Mouse (Mus musculus) C2C12 (cell line): ENCODE data around the gene Sipa1l3. TPM values are rescaled to one million over a fixed set of nuclear protein-coding genes. Genes with fewer than 3 reads are reported as not detected.

Experiments used
- H3K27me3 ChIP-seq: one replicate; pipeline ENCODE4 v1.6.1; 2011; ENCODE audit not compliant: control insufficient read depth, insufficient read depth, insufficient read length
- H3K36me3 ChIP-seq: one replicate; pipeline ENCODE4 v1.6.1; 2011; ENCODE audit not compliant: control insufficient read depth, insufficient read depth
- H3K4me3 ChIP-seq: one replicate; pipeline ENCODE4 v1.5.1; 2011; ENCODE audit warnings: mild to moderate bottlenecking, control low read depth; ENCODE audit not compliant: poor library complexity, insufficient read depth, severe bottlenecking
- H3K79me2 ChIP-seq: one replicate; pipeline ENCODE4 v1.6.1; 2011; ENCODE audit not compliant: control insufficient read depth, insufficient read depth
- H3K79me3 ChIP-seq: one replicate; pipeline ENCODE4 v1.6.1; 2011; ENCODE audit warnings: low read depth, control low read depth
- H3ac ChIP-seq: one replicate; pipeline ENCODE3; 2011; ENCODE audit warnings: low read depth; ENCODE audit not compliant: control insufficient read depth, insufficient read length
- CEBPB ChIP-seq: IDR thresholded peaks from one replicate; pipeline ENCODE4 v1.6.1; 2011; ENCODE audit warnings: low read depth, mild to moderate bottlenecking, control low read depth, moderate library complexity
- CTCF ChIP-seq: IDR thresholded peaks from one replicate; pipeline ENCODE4 v1.5.1; 2011; ENCODE audit not compliant: control insufficient read depth, insufficient read depth, insufficient read length
- FOSL1 ChIP-seq: IDR thresholded peaks from one replicate; pipeline ENCODE4 v1.8.0; 2011; ENCODE audit warnings: mild to moderate bottlenecking, low read length; ENCODE audit not compliant: poor library complexity, insufficient read depth, severe bottlenecking
- MAX ChIP-seq: IDR thresholded peaks from one replicate; pipeline ENCODE4 v1.6.1; 2011; ENCODE audit warnings: mild to moderate bottlenecking, control low read depth
- MYOD1 ChIP-seq: IDR thresholded peaks from one replicate; pipeline ENCODE4 v1.6.1; 2011; ENCODE audit warnings: low read depth; ENCODE audit not compliant: control insufficient read depth, insufficient read length
- MYOG ChIP-seq: IDR thresholded peaks from one replicate; pipeline ENCODE4 v1.6.1; 2011; ENCODE audit not compliant: control insufficient read depth, insufficient read length; ENCODE audit errors: extremely low read depth
- USF1 ChIP-seq: IDR thresholded peaks from one replicate; pipeline ENCODE4 v1.6.1; 2011; ENCODE audit warnings: low read depth, mild to moderate bottlenecking, control low read depth, moderate library complexity
- polyA plus RNA-seq: library from polyadenylated mRNA; unstranded; fragments of >200 nt; fragmentation: generic; extraction: Trizol; gene quantifications from one replicate; pipeline ENCODE4 v1.2.1, GENCODE M21; 2012; ENCODE audit warnings: missing spikeins

Sipa1l3 gene
- polyA plus RNA-seq, 1 experiment, result 30.1 TPM

DNA sequence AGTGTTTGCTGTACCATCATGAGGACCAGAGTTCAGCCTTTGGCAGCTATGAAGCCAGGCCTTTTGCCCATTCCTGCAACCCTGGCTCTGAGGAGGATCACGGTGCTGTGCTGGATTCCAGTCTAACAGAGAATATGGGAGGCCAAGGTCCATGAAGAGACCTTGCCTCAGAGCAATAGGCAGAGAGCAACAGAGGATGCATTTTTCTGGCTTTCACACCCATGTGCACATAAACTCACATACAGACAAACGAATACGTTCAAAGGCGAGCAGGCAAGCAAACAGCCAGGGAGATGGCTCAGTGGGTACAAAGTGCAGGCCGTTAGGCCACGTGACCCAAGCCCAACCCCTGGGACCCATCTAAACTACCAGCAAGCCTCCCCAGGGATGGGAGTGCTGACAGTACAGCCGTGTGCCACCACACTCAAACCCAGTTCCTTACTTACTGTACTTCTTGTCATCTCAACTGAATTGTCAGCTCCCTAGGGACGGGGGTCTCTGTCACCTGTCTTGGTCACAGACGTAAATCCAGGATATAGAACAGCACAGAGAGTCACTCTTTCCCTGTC, 180.0 kb downstream of the Sipa1l3 start:
- Histone ChIP-seq H3K36me3 (no peaks in the 10 kb centered on the region), H3K4me3 (no peak overlapping the region), H3K27me3 (no peaks in the 10 kb centered on the region), H3K79me2 (no peaks in the 10 kb centered on the region), H3K79me3 (no peaks in the 10 kb centered on the region), H3ac (no peak overlapping the region)
- TF ChIP-seq USF1 (no peak), MAX (no peak), FOSL1 (no peak), MYOG (no peak), CTCF (no peak), MYOD1 (no peak)

DNA sequence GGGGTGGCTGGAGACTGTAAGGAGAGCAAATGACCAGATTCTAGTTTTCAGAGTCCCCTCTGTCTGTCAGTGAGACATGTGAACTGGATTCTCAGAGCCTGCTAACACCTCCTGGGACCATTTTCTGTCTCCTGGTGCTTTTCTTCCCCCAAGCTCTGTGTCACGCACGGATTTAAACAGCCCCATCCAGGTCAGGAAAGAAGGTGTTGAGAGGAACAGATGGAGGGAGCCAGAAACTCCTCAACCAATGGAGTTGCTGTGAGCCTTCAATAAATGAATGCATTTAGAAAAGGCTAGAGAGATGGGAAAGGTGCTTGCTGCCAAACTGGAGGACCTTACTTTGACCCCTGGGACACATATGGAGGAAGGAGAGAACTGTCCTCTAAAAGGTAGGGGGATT, 180.7 kb downstream of the Sipa1l3 start:
- Histone ChIP-seq H3ac (no peak overlapping the region), H3K27me3 (no peaks in the 10 kb centered on the region), H3K79me2 (no peaks in the 10 kb centered on the region), H3K79me3 (no peaks in the 10 kb centered on the region), H3K36me3 (no peaks in the 10 kb centered on the region), H3K4me3 (no peak overlapping the region)
- TF ChIP-seq USF1 (no peak), FOSL1 (no peak), CEBPB (no peak), MYOG (no peak), CTCF (no peak), MAX (no peak), MYOD1 (no peak)

DNA sequence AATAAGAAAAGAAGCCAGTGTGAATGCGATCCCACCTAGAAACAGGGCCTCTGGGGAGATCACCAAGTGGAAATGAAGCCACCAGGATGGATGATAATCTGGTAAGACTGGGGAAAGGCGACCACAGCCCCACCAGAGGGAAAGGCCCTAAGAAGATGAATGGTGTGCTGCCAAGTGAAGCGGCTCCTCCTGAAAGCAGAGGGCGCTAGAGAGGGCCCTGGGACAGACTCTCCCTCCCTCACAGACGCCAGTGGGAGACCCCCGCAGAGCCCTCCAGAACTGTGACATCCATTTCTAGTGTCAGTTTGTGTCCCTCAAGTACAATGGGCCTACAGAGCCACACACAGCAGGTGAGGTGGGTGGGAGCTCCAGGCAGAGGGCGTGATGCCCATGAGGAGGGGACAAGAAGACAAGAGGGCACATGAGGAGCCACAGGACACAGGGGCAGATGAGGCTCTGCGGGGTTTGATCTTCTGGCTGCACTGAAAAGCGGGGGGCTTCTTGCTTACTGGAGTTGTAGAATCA, 181.6 kb downstream of the Sipa1l3 start:
- Histone ChIP-seq H3ac (no peak overlapping the region), H3K27me3 (no peaks in the 10 kb centered on the region), H3K79me3 (no peaks in the 10 kb centered on the region), H3K79me2 (no peaks in the 10 kb centered on the region), H3K4me3 (no peak overlapping the region), H3K36me3 (no peaks in the 10 kb centered on the region)
- no peak for TF ChIP-seq CEBPB

DNA sequence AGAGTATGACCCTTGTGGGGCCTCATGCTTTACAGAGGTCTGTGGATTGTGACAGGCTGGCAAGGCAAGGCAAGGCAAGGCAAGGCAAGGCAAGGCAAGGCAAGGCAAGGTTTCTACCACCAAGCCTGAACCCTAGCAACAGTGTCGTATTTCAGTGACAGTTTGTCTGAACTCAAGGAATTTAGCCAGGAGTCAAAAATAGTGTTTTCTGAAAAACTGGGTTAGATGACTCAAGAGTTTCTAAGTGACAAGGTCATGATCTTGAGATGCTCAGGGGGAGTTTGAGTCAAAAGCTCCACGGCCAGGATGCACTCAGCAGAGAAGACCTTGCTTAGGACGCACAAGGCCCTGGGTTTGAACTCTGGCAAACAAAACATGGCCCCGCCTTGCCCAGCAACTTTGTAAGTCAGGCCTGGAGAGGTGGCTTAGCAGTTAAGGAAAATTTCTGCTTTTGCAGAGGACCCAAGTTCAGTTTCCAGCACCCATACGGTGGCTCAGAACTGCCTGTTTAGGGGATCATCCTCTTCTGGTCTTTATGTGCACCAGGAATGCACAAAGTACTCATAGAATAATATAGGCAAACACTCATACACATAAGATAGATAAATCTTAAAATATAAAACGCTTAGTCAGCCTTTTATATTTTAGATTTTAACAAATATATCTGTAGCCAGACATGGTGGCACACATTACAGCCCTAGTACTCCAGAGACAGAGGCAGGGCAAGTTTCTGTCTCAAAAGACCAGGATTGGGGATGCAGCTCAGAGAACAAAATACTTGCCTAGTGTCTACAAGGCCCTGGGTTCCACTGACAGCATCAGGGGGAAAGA, 182.4 kb downstream of the Sipa1l3 start:
- no peak for TF ChIP-seq USF1
- no peak for TF ChIP-seq CEBPB
- no peak for TF ChIP-seq FOSL1
- TF ChIP-seq MYOD1, result no peak
- no peak for TF ChIP-seq MAX
- TF ChIP-seq MYOG, result no peak
- Histone ChIP-seq H3K27me3 (no peaks in the 10 kb centered on the region), H3K79me2 (no peaks in the 10 kb centered on the region), H3K79me3 (no peaks in the 10 kb centered on the region), H3K4me3 (no peak overlapping the region), H3ac (no peak overlapping the region), H3K36me3 (no peaks in the 10 kb centered on the region)

DNA sequence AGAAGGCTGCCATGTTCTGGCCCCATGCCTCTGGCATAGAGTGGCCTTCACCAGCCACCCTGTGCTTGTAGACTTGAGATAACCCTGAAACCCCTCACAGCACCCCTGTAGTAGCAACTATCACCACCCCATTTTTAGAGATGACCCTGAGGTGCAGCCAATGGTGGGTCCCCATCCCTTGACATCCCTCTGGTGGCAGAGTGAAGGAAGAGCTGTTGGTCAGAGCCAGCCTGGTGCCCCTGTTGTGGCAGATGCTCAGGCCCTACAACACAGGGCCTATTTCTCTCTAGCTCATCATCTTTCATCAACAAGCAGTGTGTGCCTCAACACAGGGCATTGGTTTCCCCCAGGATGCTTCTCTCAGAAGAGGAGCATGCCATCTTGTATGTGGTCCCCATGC, 183.2 kb downstream of the Sipa1l3 start:
- Histone ChIP-seq H3K79me3 (no peaks in the 10 kb centered on the region), H3K36me3 (peaks cover 4% of the 10 kb centered on the region), H3K79me2 (no peaks in the 10 kb centered on the region), H3K27me3 (no peaks in the 10 kb centered on the region), H3K4me3 (no peak overlapping the region), H3ac (no peak overlapping the region)
- TF ChIP-seq FOSL1 (no peak), CEBPB (no peak), MYOD1 (no peak)

DNA sequence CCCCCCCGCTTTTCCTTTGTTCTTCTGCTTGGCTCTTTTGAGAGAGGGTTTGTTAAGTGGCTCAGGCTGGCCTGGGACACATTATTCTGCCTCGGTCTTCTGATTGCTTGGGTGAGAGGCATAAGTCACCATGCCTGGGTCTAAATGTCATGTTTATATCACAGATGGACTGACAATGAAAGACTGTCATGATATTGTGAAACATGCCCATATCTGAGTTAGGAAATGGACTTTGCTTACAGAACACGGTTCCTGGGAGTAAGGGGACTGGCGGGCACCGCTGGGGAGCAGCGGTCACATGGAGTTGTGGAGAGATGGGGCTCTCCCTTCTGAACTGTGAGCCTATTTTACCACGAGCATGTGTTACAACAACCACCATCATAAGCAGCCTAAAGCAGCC, 184.3 kb downstream of the Sipa1l3 start:
- H3K36me3 ChIP-seq, result peaks cover 4% of the 10 kb centered on the region
- H3K79me3 ChIP-seq, result no peaks in the 10 kb centered on the region
- H3K4me3 ChIP-seq, result no peak overlapping the region
- no peak overlapping the region for H3ac ChIP-seq
- H3K27me3 ChIP-seq, result no peaks in the 10 kb centered on the region
- no peak for TF ChIP-seq MYOG
- no peak for TF ChIP-seq CTCF
- TF ChIP-seq MYOD1, result no peak
- no peak for TF ChIP-seq MAX
- no peak for TF ChIP-seq USF1
- no peak for TF ChIP-seq FOSL1
- no peak for TF ChIP-seq CEBPB
- no peaks in the 10 kb centered on the region for H3K79me2 ChIP-seq
